Mouse (Mus musculus) liver, embryonic 14.5 days (tissue): Measurements from ENCODE around the gene Atg2a. TPM values are rescaled to one million over a fixed set of nuclear protein-coding genes. Genes with fewer than 3 reads are reported as not detected.
"Not testable (repeated sequence)": the region's sequence is repeated elsewhere in the genome, so short reads cannot be mapped to it uniquely, and the experiment has no call there.

Experiments used
- ATAC-seq: fragments of 200-750 bp; cut with Nextera tagmentation; 2 replicates; pipeline ENCODE4 v1.8.0; 2017; ENCODE audit warnings: moderate number of reproducible peaks, mild to moderate bottlenecking, moderate library complexity; ENCODE audit not compliant: insufficient read depth
- DNase-seq, 3 experiments: peaks; one replicate each; pipeline ENCODE4 v3.0.0-alpha.2; 2012 to 2013; ENCODE audit warnings: low read depth in 3 of 3, low spot score in 3 of 3
- H3K27ac ChIP-seq: fragments of 300-500 bp; sonication (generic); 2 replicates; pipeline ENCODE4 v1.5.1; 2014; ENCODE audit warnings: moderate library complexity, mild to moderate bottlenecking, control low read depth, inconsistent platforms
- H3K27me3 ChIP-seq: fragments of 300-500 bp; sonication (generic); 2 replicates; pipeline ENCODE4 v1.6.1; 2014; ENCODE audit warnings: mild to moderate bottlenecking, low read length, moderate library complexity; ENCODE audit not compliant: control insufficient read depth, insufficient read depth
- H3K36me3 ChIP-seq: fragments of 300-500 bp; sonication (generic); replicated peaks from 2 replicates; pipeline ENCODE4 v1.6.1; 2014; ENCODE audit warnings: low read depth; ENCODE audit not compliant: control insufficient read depth, insufficient read depth
- H3K4me1 ChIP-seq, 2 experiments: fragments of 200-500 bp in 1 of 2; fragments of 300-500 bp in 1 of 2; sonication (generic) in 1 of 2; replicated peaks; 2 replicates each; pipeline ENCODE4 v1.6.1; 2012 to 2014; ENCODE audit warnings: antibody characterized with exemption in 1 of 2, inconsistent platforms in 1 of 2, low read length in 1 of 2; ENCODE audit not compliant: control insufficient read depth in 2 of 2, insufficient read depth in 2 of 2
- H3K4me2 ChIP-seq: fragments of 300-500 bp; sonication (generic); 2 replicates; pipeline ENCODE4 v1.6.1; 2014; ENCODE audit warnings: low read depth, mild to moderate bottlenecking, control low read depth, moderate library complexity
- H3K4me3 ChIP-seq, 2 experiments: fragments of 200-500 bp in 1 of 2; fragments of 300-500 bp in 1 of 2; sonication (generic) in 1 of 2; 2 replicates each; pipeline ENCODE4 v1.5.1; 2012 to 2014; ENCODE audit warnings: low read depth in 2 of 2, low read length in 2 of 2, mild to moderate bottlenecking in 2 of 2, control low read depth in 1 of 2, inconsistent platforms in 1 of 2, moderate library complexity in 1 of 2; ENCODE audit not compliant: insufficient read depth in 1 of 2
- H3K9ac ChIP-seq: fragments of 300-500 bp; sonication (generic); replicated peaks from 2 replicates; pipeline ENCODE4 v1.6.1; 2014; ENCODE audit warnings: mild to moderate bottlenecking, control low read depth, moderate library complexity
- H3K9me3 ChIP-seq: fragments of 300-500 bp; sonication (generic); 2 replicates; pipeline ENCODE4 v1.6.1; 2016; ENCODE audit warnings: low read length, mixed read lengths; ENCODE audit not compliant: control insufficient read depth
- CTCF ChIP-seq: IDR thresholded peaks from 2 replicates; pipeline ENCODE4 v1.5.1; 2016; ENCODE audit warnings: antibody characterized with exemption, low read depth, control low read depth
- EP300 ChIP-seq: IDR thresholded peaks from 2 replicates; pipeline ENCODE4 v1.6.1; 2016; ENCODE audit warnings: antibody characterized with exemption, low read depth
- WGBS: fragments of 180-500 bp; shearing (Covaris S2); extraction: QIAGEN DNeasy Blood & Tissue Kit; methylation state at CpG from one replicate; pipeline ENCODE4 v1.1.7; 2014; ENCODE audit not compliant: insufficient replicate concordance; 5-methylcytosine and 5-hydroxymethylcytosine counted together
- microRNA counts: library from miRNA; unstranded; fragments of <30 nt; microRNA quantifications from one replicate; lab custom pipeline; 2016
- microRNA-seq: library from miRNA; unstranded; fragments of <30 nt; microRNA quantifications from one replicate; pipeline ENCODE4, GENCODE M21; 2016
- polyA plus RNA-seq, 2 experiments: library from polyadenylated mRNA; depleted of rRNA in 1 of 2; stranded (reverse) in 1 of 2; unstranded in 1 of 2; fragments of >200 nt; fragmentation: Nextera tagmentation in 1 of 2; extraction: Ambion mirVana in 1 of 2; gene quantifications; 2 replicates each; pipeline versions ENCODE4 v1.2.1 to v1.2.3; 2012 to 2014

Gene Atg2a
- polyA plus RNA-seq, 2 experiments, result 4.4 to 5.0 TPM

DNA sequence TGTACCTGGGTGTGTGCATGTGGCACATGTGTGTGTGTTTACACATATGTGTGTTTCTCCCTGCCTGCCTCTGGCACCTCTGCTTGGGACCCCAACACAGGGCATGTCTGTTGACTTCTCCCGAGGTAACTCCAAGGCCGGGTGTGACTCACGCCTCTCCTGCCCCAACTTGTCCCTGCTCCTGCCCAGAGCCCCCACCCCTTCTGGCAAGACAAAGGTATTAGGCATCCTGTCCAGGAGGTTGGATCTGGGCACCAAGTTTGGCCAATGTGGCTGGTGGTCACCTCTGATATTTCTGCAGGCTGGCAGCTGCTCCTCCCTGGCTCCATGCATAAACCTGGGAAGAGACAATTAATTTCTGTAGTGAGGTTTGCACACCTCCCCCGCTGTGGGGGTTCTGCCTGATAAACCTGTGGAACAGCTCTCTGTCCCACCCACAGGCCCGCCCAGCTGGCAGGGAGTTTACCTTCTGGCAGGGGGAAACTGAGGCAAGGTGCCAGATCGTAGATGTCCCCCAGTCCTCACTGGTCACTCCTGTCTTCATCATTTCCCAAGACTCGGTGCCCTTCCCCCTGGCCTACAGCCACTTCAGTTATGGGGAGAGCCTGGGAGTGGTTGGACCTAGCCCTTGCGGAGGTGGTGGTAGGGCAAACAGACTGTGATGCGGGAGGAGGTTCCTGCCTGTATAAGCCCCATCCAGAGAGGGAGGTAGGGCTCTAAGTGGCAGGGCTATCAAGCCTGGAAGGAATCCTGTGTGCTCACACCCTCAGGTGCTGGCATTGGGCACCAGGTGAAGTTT lies 66.5 kb downstream of the Atg2a start:
- 64% methylated on average over 9 of the region's 9 CpGs for WGBS
- DNase-seq, result no peak
- H3K9ac ChIP-seq, result no peak overlapping the region
- H3K4me3 ChIP-seq, result no peak overlapping the region
- H3K9me3 ChIP-seq, result no peaks in the 10 kb centered on the region
- no peaks in the 10 kb centered on the region for H3K36me3 ChIP-seq
- no peak overlapping the region; the same call in 1 of the 2 replicates for H3K4me2 ChIP-seq
- no peaks in the 10 kb centered on the region for H3K27me3 ChIP-seq
- ATAC-seq, result no peak
- no peak for TF ChIP-seq CTCF
- no peak for TF ChIP-seq EP300
- no peak overlapping the region for H3K27ac ChIP-seq
- H3K4me1 ChIP-seq, result peaks cover 3 to 31% of the 10 kb centered on the region in 2 experiments

DNA sequence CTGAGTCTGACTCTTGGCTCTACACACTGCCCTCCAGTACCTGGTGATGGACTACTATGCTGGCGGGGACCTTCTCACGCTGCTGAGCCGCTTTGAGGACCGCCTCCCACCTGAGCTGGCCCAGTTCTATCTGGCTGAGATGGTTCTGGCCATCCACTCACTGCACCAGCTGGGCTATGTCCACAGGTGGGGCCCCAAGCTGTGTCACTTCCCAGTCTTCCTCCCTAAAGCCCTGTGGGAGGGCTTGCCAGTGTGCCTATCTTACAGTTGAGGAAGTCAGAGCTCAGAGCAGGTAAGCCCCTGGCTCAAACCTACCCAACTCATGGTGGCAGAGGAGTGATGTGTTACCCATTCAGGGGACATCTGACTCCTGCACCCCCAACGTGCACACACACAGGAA lies 68.7 kb downstream of the Atg2a start:
- H3K27me3 ChIP-seq, result no peaks in the 10 kb centered on the region
- peaks cover 2 to 19% of the 10 kb centered on the region in 2 experiments; a peak in 3 of 4 replicates for H3K4me1 ChIP-seq
- ATAC-seq, result no peak
- WGBS, result 73% methylated on average over 5 of the region's 5 CpGs
- H3K9ac ChIP-seq, result no peak overlapping the region
- no peak overlapping the region for H3K27ac ChIP-seq
- no peak for TF ChIP-seq EP300
- TF ChIP-seq CTCF, result no peak
- H3K4me2 ChIP-seq, result no peak overlapping the region
- H3K9me3 ChIP-seq, result no peaks in the 10 kb centered on the region
- H3K36me3 ChIP-seq, result no peaks in the 10 kb centered on the region
- DNase-seq, result no peak
- H3K4me3 ChIP-seq, result no peak overlapping the region

DNA sequence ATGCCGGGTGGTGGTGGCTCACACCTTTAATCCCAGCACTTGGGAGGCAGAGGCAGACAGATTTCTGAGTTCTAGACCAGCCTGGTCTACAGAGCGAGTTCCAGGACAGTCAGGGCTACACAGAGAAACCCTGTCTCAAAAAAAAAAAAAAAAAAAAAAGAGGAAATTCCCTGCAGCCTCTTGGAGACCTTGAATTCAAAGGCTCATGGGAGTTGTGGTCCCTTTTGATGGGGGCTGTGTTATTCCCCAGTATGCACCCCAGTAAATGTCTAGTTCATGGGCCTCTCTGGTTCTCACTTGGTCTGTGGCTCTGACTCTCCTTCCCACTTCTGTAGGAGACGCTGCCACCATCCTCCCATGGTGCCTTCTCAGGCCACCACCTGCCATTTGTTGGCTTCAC lies 70.3 kb downstream of the Atg2a start:
- WGBS, result 67% methylated on average over 3 of the region's 3 CpGs
- not testable (repeated sequence) for H3K9me3 ChIP-seq, DNase-seq, H3K27me3 ChIP-seq, H3K4me3 ChIP-seq, H3K4me2 ChIP-seq, ATAC-seq, H3K36me3 ChIP-seq, H3K9ac ChIP-seq, H3K27ac ChIP-seq
- H3K4me1 ChIP-seq, result peaks cover 2 to 13% of the 10 kb centered on the region in 2 experiments; a peak in 3 of 4 replicates

MicroRNA genes within 50 kb of the gene (microRNA counts, 519-probe panel; counts per million panel counts)
- 6,780 counts per million, percentile 62 among the panel's probes with 10 or more counts for microRNA mmu-miR-192 (lab: Ali Mortazavi, UCI)

Small RNAs within 50 kb of the gene (microRNA-seq; reads per million reads assigned to microRNA genes)
- gene Mir192, result 6,147 reads per million, percentile 89 among the genes with 10 or more reads in this experiment
- 3,064 reads per million, percentile 84 among the genes with 10 or more reads in this experiment for gene Mir194-2

Other genes with a start within 250 kb of the Atg2a start
- 25.4 and 28.0 TPM in 2 replicates for gene Capn1, start 225.8 kb upstream of the Atg2a start, polyA plus RNA-seq (2012; rRNA removed)
- gene Capn1, start 225.8 kb upstream of the Atg2a start, polyA plus RNA-seq (2014; fragmentation: Nextera tagmentation; extraction: Ambion mirVana), result 25.6 and 28.7 TPM in 2 replicates
- gene Syvn1, start 195.1 kb upstream of the Atg2a start, polyA plus RNA-seq (2012; rRNA removed), result 11.5 and 13.2 TPM in 2 replicates
- 9.7 and 12.6 TPM in 2 replicates for gene Syvn1, start 195.1 kb upstream of the Atg2a start, polyA plus RNA-seq (2014; fragmentation: Nextera tagmentation; extraction: Ambion mirVana)
- 22.0 and 29.6 TPM in 2 replicates for gene Mrpl49, start 183.9 kb upstream of the Atg2a start, polyA plus RNA-seq (2012; rRNA removed)
- 43.7 and 48.2 TPM in 2 replicates for gene Mrpl49, start 183.9 kb upstream of the Atg2a start, polyA plus RNA-seq (2014; fragmentation: Nextera tagmentation; extraction: Ambion mirVana)
- gene Fau, start 183.8 kb upstream of the Atg2a start, polyA plus RNA-seq (2012; rRNA removed), result 853 and 969 TPM in 2 replicates
- gene Fau, start 183.8 kb upstream of the Atg2a start, polyA plus RNA-seq (2014; fragmentation: Nextera tagmentation; extraction: Ambion mirVana), result 593 and 639 TPM in 2 replicates
- 15.8 and 17.9 TPM in 2 replicates for gene Znhit2, start 180.5 kb upstream of the Atg2a start, polyA plus RNA-seq (2012; rRNA removed)
- gene Znhit2, start 180.5 kb upstream of the Atg2a start, polyA plus RNA-seq (2014; fragmentation: Nextera tagmentation; extraction: Ambion mirVana), result 19.3 and 20.4 TPM in 2 replicates
- 35.9 and 43.4 TPM in 2 replicates for gene Tm7sf2, start 173.3 kb upstream of the Atg2a start, polyA plus RNA-seq (2012; rRNA removed)
- gene Tm7sf2, start 173.3 kb upstream of the Atg2a start, polyA plus RNA-seq (2014; fragmentation: Nextera tagmentation; extraction: Ambion mirVana), result 35.0 and 35.7 TPM in 2 replicates
- gene Vps51, start 164.4 kb upstream of the Atg2a start, polyA plus RNA-seq (2012; rRNA removed), result 20.7 and 21.9 TPM in 2 replicates
- gene Vps51, start 164.4 kb upstream of the Atg2a start, polyA plus RNA-seq (2014; fragmentation: Nextera tagmentation; extraction: Ambion mirVana), result 19.9 and 23.3 TPM in 2 replicates
- not detected in 2 replicates for gene Tmem262, start 161.6 kb upstream of the Atg2a start, polyA plus RNA-seq (2012; rRNA removed)
- gene Tmem262, start 161.6 kb upstream of the Atg2a start, polyA plus RNA-seq (2014; fragmentation: Nextera tagmentation; extraction: Ambion mirVana), result not detected in 2 replicates
- 0.16 and 0.17 TPM in 2 replicates for gene Gm28374, start 159.4 kb upstream of the Atg2a start, polyA plus RNA-seq (2012; rRNA removed)
- gene Gm28374, start 159.4 kb upstream of the Atg2a start, polyA plus RNA-seq (2014; fragmentation: Nextera tagmentation; extraction: Ambion mirVana), result 0.33 and 0.38 TPM in 2 replicates
- gene Zfpl1, start 156.7 kb upstream of the Atg2a start, polyA plus RNA-seq (2012; rRNA removed), result 20.8 and 24.1 TPM in 2 replicates
- 18.1 and 20.4 TPM in 2 replicates for gene Zfpl1, start 156.7 kb upstream of the Atg2a start, polyA plus RNA-seq (2014; fragmentation: Nextera tagmentation; extraction: Ambion mirVana)
- 17.6 and 23.1 TPM in 2 replicates for gene Cdca5, start 156.7 kb upstream of the Atg2a start, polyA plus RNA-seq (2012; rRNA removed)
- gene Cdca5, start 156.7 kb upstream of the Atg2a start, polyA plus RNA-seq (2014; fragmentation: Nextera tagmentation; extraction: Ambion mirVana), result 30.9 and 33.7 TPM in 2 replicates
- gene AC131692.1, start 147.2 kb upstream of the Atg2a start, polyA plus RNA-seq (2012; rRNA removed), result 0.68 TPM in 1 of 2 replicates, not detected in the other
- 0.22 TPM in 1 of 2 replicates, not detected in the other for gene AC131692.1, start 147.2 kb upstream of the Atg2a start, polyA plus RNA-seq (2014; fragmentation: Nextera tagmentation; extraction: Ambion mirVana)
- gene Naaladl1, start 135.9 kb upstream of the Atg2a start, polyA plus RNA-seq (2012; rRNA removed), result 4.3 and 6.4 TPM in 2 replicates
- gene Naaladl1, start 135.9 kb upstream of the Atg2a start, polyA plus RNA-seq (2014; fragmentation: Nextera tagmentation; extraction: Ambion mirVana), result 1.1 and 1.9 TPM in 2 replicates
- 18.4 and 25.5 TPM in 2 replicates for gene Sac3d1, start 123.0 kb upstream of the Atg2a start, polyA plus RNA-seq (2012; rRNA removed)
- gene Sac3d1, start 123.0 kb upstream of the Atg2a start, polyA plus RNA-seq (2014; fragmentation: Nextera tagmentation; extraction: Ambion mirVana), result 22.7 and 22.9 TPM in 2 replicates
- 39.6 and 41.8 TPM in 2 replicates for gene Snx15, start 113.4 kb upstream of the Atg2a start, polyA plus RNA-seq (2012; rRNA removed)
- gene Snx15, start 113.4 kb upstream of the Atg2a start, polyA plus RNA-seq (2014; fragmentation: Nextera tagmentation; extraction: Ambion mirVana), result 42.2 and 46.2 TPM in 2 replicates
- 0.35 and 0.57 TPM in 2 replicates for gene Batf2, start 100.7 kb upstream of the Atg2a start, polyA plus RNA-seq (2012; rRNA removed)
- gene Batf2, start 100.7 kb upstream of the Atg2a start, polyA plus RNA-seq (2014; fragmentation: Nextera tagmentation; extraction: Ambion mirVana), result 0.09 TPM in 1 of 2 replicates, not detected in the other
- 26.1 and 32.8 TPM in 2 replicates for gene Arl2, start 100.1 kb upstream of the Atg2a start, polyA plus RNA-seq (2012; rRNA removed)
- 22.4 and 27.5 TPM in 2 replicates for gene Arl2, start 100.1 kb upstream of the Atg2a start, polyA plus RNA-seq (2014; fragmentation: Nextera tagmentation; extraction: Ambion mirVana)
- gene Majin, start 57.3 kb upstream of the Atg2a start, polyA plus RNA-seq (2012; rRNA removed), result not detected in 2 replicates
- gene Majin, start 57.3 kb upstream of the Atg2a start, polyA plus RNA-seq (2014; fragmentation: Nextera tagmentation; extraction: Ambion mirVana), result not detected in 2 replicates
- gene Gpha2, start 15.3 kb upstream of the Atg2a start, polyA plus RNA-seq (2012; rRNA removed), result not detected in 2 replicates
- gene Gpha2, start 15.3 kb upstream of the Atg2a start, polyA plus RNA-seq (2014; fragmentation: Nextera tagmentation; extraction: Ambion mirVana), result not detected in 2 replicates
- gene Ppp2r5b, start 5.8 kb upstream of the Atg2a start, polyA plus RNA-seq (2012; rRNA removed), result 3.2 TPM in 2 replicates
- 2.4 and 2.5 TPM in 2 replicates for gene Ppp2r5b, start 5.8 kb upstream of the Atg2a start, polyA plus RNA-seq (2014; fragmentation: Nextera tagmentation; extraction: Ambion mirVana)
- 65.3 and 81.6 TPM in 2 replicates for gene Ehd1, start 35.1 kb downstream of the Atg2a start, polyA plus RNA-seq (2012; rRNA removed)
- 38.0 and 49.6 TPM in 2 replicates for gene Ehd1, start 35.1 kb downstream of the Atg2a start, polyA plus RNA-seq (2014; fragmentation: Nextera tagmentation; extraction: Ambion mirVana)
- 2.0 and 2.1 TPM in 2 replicates for gene Cdc42bpg, start 64.8 kb downstream of the Atg2a start, polyA plus RNA-seq (2012; rRNA removed)
- 0.32 and 0.33 TPM in 2 replicates for gene Cdc42bpg, start 64.8 kb downstream of the Atg2a start, polyA plus RNA-seq (2014; fragmentation: Nextera tagmentation; extraction: Ambion mirVana)
- 19.9 and 20.4 TPM in 2 replicates for gene Men1, start 93.3 kb downstream of the Atg2a start, polyA plus RNA-seq (2012; rRNA removed)
- 12.5 and 13.5 TPM in 2 replicates for gene Men1, start 93.3 kb downstream of the Atg2a start, polyA plus RNA-seq (2014; fragmentation: Nextera tagmentation; extraction: Ambion mirVana)
- gene Map4k2, start 99.5 kb downstream of the Atg2a start, polyA plus RNA-seq (2012; rRNA removed), result 15.9 and 17.6 TPM in 2 replicates
- gene Map4k2, start 99.5 kb downstream of the Atg2a start, polyA plus RNA-seq (2014; fragmentation: Nextera tagmentation; extraction: Ambion mirVana), result 3.0 and 3.7 TPM in 2 replicates
- 57.4 and 60.9 TPM in 2 replicates for gene Sf1, start 122.0 kb downstream of the Atg2a start, polyA plus RNA-seq (2012; rRNA removed)
- 57.9 and 65.0 TPM in 2 replicates for gene Sf1, start 122.0 kb downstream of the Atg2a start, polyA plus RNA-seq (2014; fragmentation: Nextera tagmentation; extraction: Ambion mirVana)
- gene Pygm, start 142.7 kb downstream of the Atg2a start, polyA plus RNA-seq (2012; rRNA removed), result 1.2 TPM in 2 replicates
- 1.2 and 1.3 TPM in 2 replicates for gene Pygm, start 142.7 kb downstream of the Atg2a start, polyA plus RNA-seq (2014; fragmentation: Nextera tagmentation; extraction: Ambion mirVana)
- gene Rasgrp2, start 157.7 kb downstream of the Atg2a start, polyA plus RNA-seq (2012; rRNA removed), result 64.1 and 74.5 TPM in 2 replicates
- gene Rasgrp2, start 157.7 kb downstream of the Atg2a start, polyA plus RNA-seq (2014; fragmentation: Nextera tagmentation; extraction: Ambion mirVana), result 76.3 and 76.9 TPM in 2 replicates
- 0.46 and 0.74 TPM in 2 replicates for gene Nrxn2, start 177.1 kb downstream of the Atg2a start, polyA plus RNA-seq (2012; rRNA removed)
- 0.27 and 0.47 TPM in 2 replicates for gene Nrxn2, start 177.1 kb downstream of the Atg2a start, polyA plus RNA-seq (2014; fragmentation: Nextera tagmentation; extraction: Ambion mirVana)